Mouse (Mus musculus): ENCODE data around the gene Brd2. TPM values are rescaled to one million over a fixed set of nuclear protein-coding genes. Genes with fewer than 3 reads are reported as not detected.

Gene Brd2
- total RNA-seq, 2 experiments from 2014 or later = 266 to 271 TPM

GRCm38 (mm10) chr17:34119249-34120179 is 2.9 kb downstream of the Brd2 start, which contains the start of gene H2-DMa:
Gene H2-DMa (plus strand): TSS chr17:34119541.
- DNase-seq (ENCODE audit: extremely low spot score in 1 of 2, low spot score in 2 of 2) = peak; percentile 99
- intact Hi-C loops (cut with DNase I) = no loop called here

GRCm38 (mm10) chr17:34118873-34119248 is 3.6 kb downstream of the Brd2 start:
- intact Hi-C loops (cut with DNase I) = no loop called here
- no peak for DNase-seq (ENCODE audit: extremely low spot score in 1 of 2, low spot score in 2 of 2)

GRCm38 (mm10) chr17:34118113-34118872 is 4.1 kb downstream of the Brd2 start:
- intact Hi-C loops (cut with DNase I) = no loop called here
- DNase-seq (ENCODE audit: extremely low spot score in 1 of 2, low spot score in 2 of 2) = peak in 1 of 2 experiments; percentile 81

- DNase-seq (ENCODE audit: extremely low spot score in 1 of 2, low spot score in 2 of 2) = no peak
- intact Hi-C loops (cut with DNase I) = no loop called here
Observed at GRCm38 (mm10) chr17:34117421-34118112, 4.9 kb downstream of the Brd2 start.

GRCm38 (mm10) chr17:34116736-34117370 is 5.6 kb downstream of the Brd2 start:
- intact Hi-C loops (cut with DNase I) = no loop called here
- DNase-seq (ENCODE audit: extremely low spot score in 1 of 2, low spot score in 2 of 2) = no peak

GRCm38 (mm10) chr17:34114114-34114513 is 8.3 kb downstream of the Brd2 start:
- intact Hi-C loops (cut with DNase I) = loop anchor here (5.0 kb wide), 1 partner anchor 77 kb away; the partner anchor contains the start of gene Col11a2

GRCm38 (mm10) chr17:34110309-34110708 is 12.1 kb downstream of the Brd2 start:
- intact Hi-C loops (cut with DNase I) = loop anchor here (5.0 kb wide), 1 partner anchor 73 kb away; the partner anchor contains the start of gene Col11a2
- DNase-seq (ENCODE audit: extremely low spot score in 1 of 2, low spot score in 2 of 2) = no peak

More at GRCm38 (mm10) chr17:34114114-34114513, 8.3 kb downstream of the Brd2 start:
- no peak for DNase-seq (ENCODE audit: extremely low spot score in 1 of 2, low spot score in 2 of 2)

- DNase-seq (ENCODE audit: extremely low spot score in 1 of 2, low spot score in 2 of 2) = no peak
- intact Hi-C loops (cut with DNase I) = loop anchor here (5.0 kb wide), 1 partner anchor 72 kb away; the partner anchor contains the start of gene Col11a2
Observed at GRCm38 (mm10) chr17:34109806-34110195, 12.6 kb downstream of the Brd2 start.

- intact Hi-C loops (cut with DNase I) = no loop called here
- no peak for DNase-seq (ENCODE audit: extremely low spot score in 1 of 2, low spot score in 2 of 2)
Observed at GRCm38 (mm10) chr17:34109038-34109805, 13.2 kb downstream of the Brd2 start.

- DNase-seq (ENCODE audit: extremely low spot score in 1 of 2, low spot score in 2 of 2) = no peak
- intact Hi-C loops (cut with DNase I) = no loop called here
Observed at GRCm38 (mm10) chr17:34108460-34108859, 14.0 kb downstream of the Brd2 start.

GRCm38 (mm10) chr17:34107109-34107867 is 15.1 kb downstream of the Brd2 start:
- intact Hi-C loops (cut with DNase I) = no loop called here
- no peak for DNase-seq (ENCODE audit: extremely low spot score in 1 of 2, low spot score in 2 of 2)

- no peak for DNase-seq (ENCODE audit: extremely low spot score in 1 of 2, low spot score in 2 of 2)
- intact Hi-C loops (cut with DNase I) = no loop called here
Observed at GRCm38 (mm10) chr17:34106555-34106954, 15.9 kb downstream of the Brd2 start.

GRCm38 (mm10) chr17:34104804-34105203 is 17.6 kb downstream of the Brd2 start:
- DNase-seq (ENCODE audit: extremely low spot score in 1 of 2, low spot score in 2 of 2) = no peak
- intact Hi-C loops (cut with DNase I) = loop anchor here (5.0 kb wide), 1 partner anchor 62 kb away; no protein-coding TSS in a partner anchor

- no peak for DNase-seq (ENCODE audit: extremely low spot score in 1 of 2, low spot score in 2 of 2)
- intact Hi-C loops (cut with DNase I) = loop anchor here (5.0 kb wide), 1 partner anchor 64 kb away; no protein-coding TSS in a partner anchor
Observed at GRCm38 (mm10) chr17:34102831-34103230, 19.6 kb downstream of the Brd2 start.

GRCm38 (mm10) chr17:34101604-34102032 is 20.8 kb downstream of the Brd2 start:
- intact Hi-C loops (cut with DNase I) = loop anchor here (5.0 kb wide), 1 partner anchor 66 kb away; no protein-coding TSS in a partner anchor
- DNase-seq (ENCODE audit: extremely low spot score in 1 of 2, low spot score in 2 of 2) = peak; percentile 87 to 91

GRCm38 (mm10) chr17:34101185-34101584 is 21.2 kb downstream of the Brd2 start:
- intact Hi-C loops (cut with DNase I) = loop anchor here (5.0 kb wide), 1 partner anchor 66 kb away; no protein-coding TSS in a partner anchor
- no peak for DNase-seq (ENCODE audit: extremely low spot score in 1 of 2, low spot score in 2 of 2)

GRCm38 (mm10) chr17:34099531-34099930 is 22.9 kb downstream of the Brd2 start:
- intact Hi-C loops (cut with DNase I) = no loop called here
- no peak for DNase-seq (ENCODE audit: extremely low spot score in 1 of 2, low spot score in 2 of 2)

Data from left cerebral cortex, postnatal 10 days (tissue).